Mouse (Mus musculus) liver, embryonic 14.5 days (tissue): ENCODE data around the gene Mcf2l.

ENCODE experiments used
- CTCF ChIP-seq: IDR thresholded peaks from 2 replicates; pipeline ENCODE4 v1.5.1; 2016; ENCODE audit warnings: antibody characterized with exemption, low read depth, control low read depth
- EP300 ChIP-seq: IDR thresholded peaks from 2 replicates; pipeline ENCODE4 v1.6.1; 2016; ENCODE audit warnings: antibody characterized with exemption, low read depth

DNA sequence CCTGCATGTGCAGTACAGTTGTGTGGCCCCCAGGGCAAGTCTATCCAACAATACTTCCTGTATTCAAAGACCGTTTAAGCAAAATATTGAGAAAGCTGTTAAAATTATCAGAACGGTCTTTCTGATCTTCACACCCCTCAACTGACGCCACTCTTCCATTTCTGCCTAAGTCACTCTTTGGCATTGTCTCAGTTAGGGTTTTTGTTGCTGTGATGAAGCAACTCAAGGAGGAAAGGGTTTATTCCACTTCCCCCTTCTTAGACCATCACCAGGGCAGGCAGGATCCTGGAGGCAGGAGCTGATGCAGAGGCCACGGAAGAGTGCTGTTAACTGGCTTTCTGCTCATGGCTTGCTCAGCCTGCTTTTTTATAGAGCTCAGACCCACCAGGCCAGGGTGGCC, 82.3 kb downstream of the Mcf2l start:
- TF ChIP-seq CTCF = no peak
- TF ChIP-seq EP300 = no peak
